Mouse (Mus musculus) CH12.LX (cell line): ENCODE data around the gene 3110082J24Rik. TPM values are rescaled to one million over a fixed set of nuclear protein-coding genes. Genes with fewer than 3 reads are reported as not detected.

Experiments
- DNase-seq: peaks from one replicate; pipeline ENCODE4 v3.0.0-alpha.2; 2013; ENCODE audit errors: extremely low read depth
- H3K27ac ChIP-seq: 2 replicates; pipeline ENCODE4 v1.5.1; 2012; ENCODE audit warnings: low read depth, mild to moderate bottlenecking, control low read depth, moderate library complexity; ENCODE audit not compliant: insufficient read depth
- H3K27me3 ChIP-seq: replicated peaks from 2 replicates; pipeline ENCODE3; 2012; ENCODE audit warnings: inconsistent platforms
- H3K36me3 ChIP-seq, 2 experiments: replicated peaks in 1 of 2; 2 replicates each; pipeline versions ENCODE3 to v1.6.1; 2012; ENCODE audit warnings: inconsistent platforms in 1 of 2, low read length in 1 of 2, mild to moderate bottlenecking in 1 of 2, mixed read lengths in 1 of 2, moderate library complexity in 1 of 2; ENCODE audit not compliant: control insufficient read depth in 1 of 2, insufficient read depth in 1 of 2
- H3K4me1 ChIP-seq, 2 experiments: 2 replicates each; pipeline ENCODE4 v1.6.1; 2012; ENCODE audit warnings: inconsistent platforms in 1 of 2, moderate library complexity in 1 of 2; ENCODE audit not compliant: insufficient read depth in 2 of 2, control insufficient read depth in 1 of 2
- H3K4me2 ChIP-seq: 2 replicates; pipeline ENCODE4 v1.6.1; 2012; ENCODE audit warnings: low read depth, mild to moderate bottlenecking, control low read depth; ENCODE audit not compliant: poor library complexity, insufficient read depth, severe bottlenecking
- H3K4me3 ChIP-seq, 3 experiments: fragments of 150-350 bp in 1 of 3; sonication (generic) in 1 of 3; replicated peaks in 1 of 3; 2 replicates each; pipeline versions ENCODE3 to v1.5.1; 2011 to 2012; ENCODE audit warnings: low read depth in 2 of 3, low read length in 2 of 3, mild to moderate bottlenecking in 2 of 3, moderate library complexity in 2 of 3, control low read depth in 1 of 3, improper control_type of control experiment in 1 of 3, inconsistent platforms in 1 of 3, mixed read lengths in 1 of 3; ENCODE audit not compliant: poor library complexity in 1 of 3
- H3K79me2 ChIP-seq: replicated peaks from 2 replicates; pipeline ENCODE4 v1.6.1; 2012; ENCODE audit warnings: mild to moderate bottlenecking, moderate library complexity; ENCODE audit not compliant: control insufficient read depth, poor library complexity, insufficient read depth, severe bottlenecking; ENCODE audit errors: extremely low read depth
- H3K9ac ChIP-seq: 2 replicates; pipeline ENCODE4 v1.6.1; 2012; ENCODE audit warnings: low read depth, mild to moderate bottlenecking, control low read depth, moderate library complexity; ENCODE audit not compliant: insufficient read depth
- H3K9me3 ChIP-seq: replicated peaks from 2 replicates; pipeline ENCODE3; 2012; ENCODE audit warnings: low read length, inconsistent platforms, mixed read lengths
- BHLHE40 ChIP-seq: IDR thresholded peaks from 2 replicates; pipeline ENCODE4 v1.6.1; 2011; ENCODE audit warnings: mild to moderate bottlenecking, low read depth, low read length, improper control_type of control experiment
- CHD1 ChIP-seq: IDR thresholded peaks from 2 replicates; pipeline ENCODE4 v1.6.1; 2012; ENCODE audit warnings: low read depth, low read length, improper control_type of control experiment, inconsistent platforms
- CTCF ChIP-seq, 2 experiments: IDR thresholded peaks in 1 of 2; conservative IDR thresholded peaks in 1 of 2; 2 replicates each; pipeline ENCODE4 v1.5.1; 2011 to 2012; ENCODE audit warnings: low read depth in 2 of 2, low read length in 2 of 2, improper control_type of control experiment in 1 of 2, inconsistent platforms in 1 of 2, mild to moderate bottlenecking in 1 of 2, moderate library complexity in 1 of 2
- ELF1 ChIP-seq: IDR thresholded peaks from 2 replicates; pipeline ENCODE4 v1.6.1; 2014; ENCODE audit warnings: low read depth, mild to moderate bottlenecking, inconsistent platforms, low read length, improper control_type of control experiment
- EP300 ChIP-seq: IDR thresholded peaks from 2 replicates; pipeline ENCODE4 v1.6.1; 2011; ENCODE audit warnings: low read length, improper control_type of control experiment
- IRF4 ChIP-seq: IDR thresholded peaks from 2 replicates; pipeline ENCODE4 v1.6.1; 2014; ENCODE audit warnings: low read depth, mild to moderate bottlenecking, inconsistent platforms, low read length, improper control_type of control experiment
- KAT2A ChIP-seq: IDR thresholded peaks from 2 replicates; pipeline ENCODE4 v1.6.1; 2012; ENCODE audit warnings: low read length, improper control_type of control experiment, inconsistent platforms; ENCODE audit not compliant: insufficient replicate concordance
- MAX ChIP-seq: IDR thresholded peaks from 2 replicates; pipeline ENCODE4 v1.6.1; 2011; ENCODE audit warnings: low read length, improper control_type of control experiment
- MXI1 ChIP-seq: IDR thresholded peaks from 2 replicates; pipeline ENCODE4 v1.6.1; 2011; ENCODE audit warnings: mild to moderate bottlenecking, low read depth, low read length, improper control_type of control experiment
- POLR2AphosphoS2 ChIP-seq: IDR thresholded peaks from 2 replicates; pipeline ENCODE4 v1.6.1; 2011; ENCODE audit warnings: low read depth, low read length, improper control_type of control experiment
- RAD21 ChIP-seq: IDR thresholded peaks from 2 replicates; pipeline ENCODE4 v1.6.1; 2011; ENCODE audit warnings: low read depth, mild to moderate bottlenecking, low read length, improper control_type of control experiment, moderate library complexity
- RCOR1 ChIP-seq: conservative IDR thresholded peaks from 2 replicates; pipeline ENCODE4 v1.6.1; 2012; ENCODE audit warnings: low read depth, mild to moderate bottlenecking, inconsistent platforms, low read length, improper control_type of control experiment
- SIN3A ChIP-seq: IDR thresholded peaks from 2 replicates; pipeline ENCODE4 v1.6.1; 2012; ENCODE audit warnings: low read length, improper control_type of control experiment, inconsistent platforms
- ZC3H11A ChIP-seq: IDR thresholded peaks from 2 replicates; pipeline ENCODE4 v1.6.1; 2012; ENCODE audit warnings: low read depth, mild to moderate bottlenecking, inconsistent platforms, low read length, improper control_type of control experiment
- ZKSCAN1 ChIP-seq: IDR thresholded peaks from 2 replicates; pipeline ENCODE4 v1.6.1; 2012; ENCODE audit warnings: low read depth, inconsistent platforms, low read length, improper control_type of control experiment, borderline replicate concordance
- dilution Hi-C: fragments of 300-500 bp; cut with MboI; formaldehyde crosslinking; loops from 2 replicates; pipeline ENCODE4 v1.14.3; 2020; ENCODE audit warnings: low sequenced_read_pairs; ENCODE audit not compliant: extremely low pct_unique_long_range_greater_than_20kb, extremely low pct_ligation_motif_present
- in situ Hi-C: fragments of 300-500 bp; cut with MboI; formaldehyde crosslinking; loops from 3 replicates; pipeline ENCODE4 v1.14.3; 2019; ENCODE audit warnings: low sequenced_read_pairs, low pct_ligation_motif_present, low pct_unique_long_range_greater_than_20kb, mixed read lengths
- polyA plus RNA-seq: library from polyadenylated mRNA; unstranded; fragments of >175 nt; gene quantifications from 2 replicates; pipeline ENCODE4 v1.2.1, GENCODE M21; 2012; ENCODE audit warnings: low read depth; ENCODE audit not compliant: insufficient read length
- total RNA-seq, 2 experiments: library from RNA; depleted of rRNA; stranded (reverse); fragments of 300-350 nt in 1 of 2; fragments of >200 nt in 1 of 2; gene quantifications; 2 replicates each; pipeline ENCODE4 v1.2.3; 2012 to 2014

The 3110082J24Rik gene
- total and polyA plus RNA-seq, 3 experiments, result not detected

DNA sequence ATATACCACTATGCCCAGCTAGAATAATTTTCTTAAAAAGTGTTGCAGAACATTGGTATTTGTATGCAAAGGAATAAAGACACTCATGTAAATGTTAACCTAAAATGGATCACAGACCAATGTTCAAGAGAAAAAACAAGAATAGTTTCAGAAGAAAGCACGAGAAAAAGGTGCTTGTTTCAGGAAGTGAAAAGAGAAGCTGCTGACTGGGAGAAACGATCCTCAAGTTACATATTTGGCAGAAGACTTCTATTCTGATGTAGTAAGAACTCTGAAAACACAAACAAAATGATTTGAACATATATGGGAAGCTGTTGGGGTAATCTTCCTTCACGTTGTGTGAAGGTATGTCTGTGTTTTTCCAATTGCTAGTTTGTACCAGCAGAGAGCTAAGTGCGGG lies 32.3 kb upstream of the 3110082J24Rik start:
- H3K79me2 ChIP-seq, result no peaks in the 10 kb centered on the region

DNA sequence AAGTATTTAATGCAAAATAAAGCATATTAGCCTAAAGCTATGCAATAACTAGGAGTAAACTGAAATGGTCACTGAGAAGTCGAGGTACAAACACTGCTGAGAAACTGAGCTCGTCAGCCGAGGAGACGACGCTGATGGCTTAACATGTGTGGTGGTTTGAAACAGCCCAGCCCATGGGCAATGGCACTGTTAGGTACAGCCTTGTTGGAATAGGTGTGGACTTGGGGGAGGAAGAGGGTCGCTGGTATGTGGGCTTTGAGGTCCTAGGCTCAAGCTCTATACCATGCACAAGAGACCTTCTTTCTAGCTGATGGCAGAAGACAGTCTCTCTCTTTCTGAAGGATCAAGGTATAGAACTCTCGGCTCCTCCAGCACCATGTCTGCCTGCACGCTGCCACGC lies 31.4 kb upstream of the 3110082J24Rik start:
- Histone ChIP-seq H3K4me1 (peaks cover 5 to 24% of the 10 kb centered on the region in 2 experiments), H3K4me2 (no peak overlapping the region), H3K27ac (no peak overlapping the region), H3K9me3 (no peaks in the 10 kb centered on the region), H3K27me3 (no peaks in the 10 kb centered on the region), H3K79me2 (no peaks in the 10 kb centered on the region), H3K4me3 (no peak overlapping the region), H3K9ac (no peak overlapping the region), H3K36me3 (peaks cover 43 to 80% of the 10 kb centered on the region in 2 experiments)
- TF ChIP-seq KAT2A (no peak), CHD1 (no peak), IRF4 (no peak), RCOR1 (no peak), ZKSCAN1 (no peak), ZC3H11A (no peak), CTCF (conservative IDR thresholded peaks at IDR 0.05 in 1 of 2, IDR thresholded peaks at IDR 0.05 in 1 of 2; ENCODE audit: low read depth in 2 of 2, low read length in 2 of 2) (no peak), POLR2AphosphoS2 (no peak), SIN3A (no peak), MAX (no peak)
- dilution Hi-C loops (no loop called here), in situ Hi-C loops (no loop called here)
- no peak for DNase-seq

More for the DNA sequence above, 32.3 kb upstream of the 3110082J24Rik start:
- no peak for TF ChIP-seq MAX
- TF ChIP-seq ELF1, result 0 out of 2 replicates have a peak, but pooled peaks have one; percentile 10
- TF ChIP-seq BHLHE40, result peak; percentile 47; the same call in 1 of the 2 replicates
- peak; percentile 57; the same call in 1 of the 2 replicates for TF ChIP-seq EP300
- peak; percentile 58 for TF ChIP-seq IRF4
- TF ChIP-seq, all 38 proteins: peak for 4
- peaks cover 46 to 80% of the 10 kb centered on the region in 2 experiments for H3K36me3 ChIP-seq
- H3K9me3 ChIP-seq, result no peaks in the 10 kb centered on the region
- peak overlapping the region; percentile 29; the same call in 1 of the 2 replicates for H3K4me2 ChIP-seq
- peak overlapping the region; percentile 43; the same call in 1 of the 2 replicates for H3K27ac ChIP-seq
- H3K27me3 ChIP-seq, result no peaks in the 10 kb centered on the region
- dilution Hi-C loops (no loop called here), in situ Hi-C loops (no loop called here)
- DNase-seq, result no peak
- H3K4me1 ChIP-seq, result peaks cover 5 to 24% of the 10 kb centered on the region in 2 experiments
- no peak overlapping the region for H3K4me3 ChIP-seq
- H3K9ac ChIP-seq, result no peak overlapping the region; the same call in 1 of the 2 replicates

DNA sequence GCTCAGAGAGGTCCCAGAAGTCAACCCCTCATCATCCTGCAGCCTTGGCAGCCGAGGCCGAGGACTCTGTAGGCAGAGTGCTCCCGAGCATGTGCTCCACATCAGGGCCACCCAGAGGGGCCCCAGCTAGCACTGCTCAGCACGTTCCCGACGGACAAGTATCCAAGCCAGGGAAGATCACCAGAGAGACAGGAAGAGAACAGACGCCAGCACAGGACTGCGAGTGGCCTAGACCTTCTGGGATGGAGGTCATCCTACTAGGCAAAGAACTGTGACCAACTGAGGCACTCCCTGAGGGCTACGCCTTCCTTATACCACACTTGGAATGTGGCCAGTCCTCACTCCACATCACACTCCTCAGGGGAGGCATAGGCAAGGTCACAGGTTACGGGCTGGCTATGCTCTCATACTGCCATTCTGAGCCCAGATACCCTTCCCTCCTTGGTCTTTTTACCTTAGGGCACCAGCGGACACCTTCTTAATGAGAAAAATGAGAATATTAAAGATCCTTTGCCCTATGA lies 29.9 kb upstream of the 3110082J24Rik start:
- Histone ChIP-seq H3K79me2 (no peaks in the 10 kb centered on the region), H3K9ac (no peak overlapping the region), H3K27me3 (no peaks in the 10 kb centered on the region), H3K4me3 (no peak overlapping the region), H3K9me3 (no peaks in the 10 kb centered on the region), H3K27ac (no peak overlapping the region), H3K4me1 (peaks cover 5 to 24% of the 10 kb centered on the region in 2 experiments), H3K4me2 (no peak overlapping the region), H3K36me3 (peaks cover 49 to 77% of the 10 kb centered on the region in 2 experiments)
- dilution Hi-C loops, result no loop called here
- TF ChIP-seq MXI1, result no peak
- TF ChIP-seq ZKSCAN1, result no peak
- TF ChIP-seq RAD21, result no peak
- no peak for DNase-seq
- in situ Hi-C loops, result no loop called here
